Mouse (Mus musculus) CH12.LX (cell line): ENCODE results near the gene Ncf4. TPM values are rescaled to one million over a fixed set of nuclear protein-coding genes. Genes with fewer than 3 reads are reported as not detected.
"Not testable (repeated sequence)": the region's sequence is repeated elsewhere in the genome, so short reads cannot be mapped to it uniquely, and the experiment has no call there.

Experiments used
- DNase-seq: peaks from one replicate; pipeline ENCODE4 v3.0.0-alpha.2; 2013; ENCODE audit errors: extremely low read depth
- H3K27ac ChIP-seq: 2 replicates; pipeline ENCODE4 v1.5.1; 2012; ENCODE audit warnings: low read depth, mild to moderate bottlenecking, control low read depth, moderate library complexity; ENCODE audit not compliant: insufficient read depth
- H3K27me3 ChIP-seq: replicated peaks from 2 replicates; pipeline ENCODE3; 2012; ENCODE audit warnings: inconsistent platforms
- H3K36me3 ChIP-seq, 2 experiments: replicated peaks in 1 of 2; 2 replicates each; pipeline versions ENCODE3 to v1.6.1; 2012; ENCODE audit warnings: inconsistent platforms in 1 of 2, low read length in 1 of 2, mild to moderate bottlenecking in 1 of 2, mixed read lengths in 1 of 2, moderate library complexity in 1 of 2; ENCODE audit not compliant: control insufficient read depth in 1 of 2, insufficient read depth in 1 of 2
- H3K4me1 ChIP-seq, 2 experiments: 2 replicates each; pipeline ENCODE4 v1.6.1; 2012; ENCODE audit warnings: inconsistent platforms in 1 of 2, moderate library complexity in 1 of 2; ENCODE audit not compliant: insufficient read depth in 2 of 2, control insufficient read depth in 1 of 2
- H3K4me2 ChIP-seq: 2 replicates; pipeline ENCODE4 v1.6.1; 2012; ENCODE audit warnings: low read depth, mild to moderate bottlenecking, control low read depth; ENCODE audit not compliant: poor library complexity, insufficient read depth, severe bottlenecking
- H3K4me3 ChIP-seq, 3 experiments: fragments of 150-350 bp in 1 of 3; sonication (generic) in 1 of 3; replicated peaks in 1 of 3; 2 replicates each; pipeline versions ENCODE3 to v1.5.1; 2011 to 2012; ENCODE audit warnings: low read depth in 2 of 3, low read length in 2 of 3, mild to moderate bottlenecking in 2 of 3, moderate library complexity in 2 of 3, control low read depth in 1 of 3, improper control_type of control experiment in 1 of 3, inconsistent platforms in 1 of 3, mixed read lengths in 1 of 3; ENCODE audit not compliant: poor library complexity in 1 of 3
- H3K79me2 ChIP-seq: replicated peaks from 2 replicates; pipeline ENCODE4 v1.6.1; 2012; ENCODE audit warnings: mild to moderate bottlenecking, moderate library complexity; ENCODE audit not compliant: control insufficient read depth, poor library complexity, insufficient read depth, severe bottlenecking; ENCODE audit errors: extremely low read depth
- H3K9ac ChIP-seq: 2 replicates; pipeline ENCODE4 v1.6.1; 2012; ENCODE audit warnings: low read depth, mild to moderate bottlenecking, control low read depth, moderate library complexity; ENCODE audit not compliant: insufficient read depth
- H3K9me3 ChIP-seq: replicated peaks from 2 replicates; pipeline ENCODE3; 2012; ENCODE audit warnings: low read length, inconsistent platforms, mixed read lengths
- CHD1 ChIP-seq: IDR thresholded peaks from 2 replicates; pipeline ENCODE4 v1.6.1; 2012; ENCODE audit warnings: low read depth, low read length, improper control_type of control experiment, inconsistent platforms
- CHD2 ChIP-seq: IDR thresholded peaks from 2 replicates; pipeline ENCODE4 v1.6.1; 2011; ENCODE audit warnings: low read length, improper control_type of control experiment
- E2F4 ChIP-seq: IDR thresholded peaks from 2 replicates; pipeline ENCODE4 v1.6.1; 2011; ENCODE audit warnings: low read depth, low read length, improper control_type of control experiment; ENCODE audit not compliant: insufficient replicate concordance
- ELF1 ChIP-seq: IDR thresholded peaks from 2 replicates; pipeline ENCODE4 v1.6.1; 2014; ENCODE audit warnings: low read depth, mild to moderate bottlenecking, inconsistent platforms, low read length, improper control_type of control experiment
- ETS1 ChIP-seq: conservative IDR thresholded peaks from 2 replicates; pipeline ENCODE4 v1.6.1; 2012; ENCODE audit warnings: low read depth, mild to moderate bottlenecking, inconsistent platforms, low read length, improper control_type of control experiment, moderate library complexity
- GABPA ChIP-seq: IDR thresholded peaks from 2 replicates; pipeline ENCODE4 v1.6.1; 2012; ENCODE audit warnings: low read depth, low read length, improper control_type of control experiment, inconsistent platforms; ENCODE audit not compliant: insufficient replicate concordance
- MEF2A ChIP-seq: IDR thresholded peaks from 2 replicates; pipeline ENCODE4 v1.6.1; 2014; ENCODE audit warnings: low read depth, mild to moderate bottlenecking, inconsistent platforms, low read length, improper control_type of control experiment, borderline replicate concordance
- MXI1 ChIP-seq: IDR thresholded peaks from 2 replicates; pipeline ENCODE4 v1.6.1; 2011; ENCODE audit warnings: mild to moderate bottlenecking, low read depth, low read length, improper control_type of control experiment
- MYC ChIP-seq: IDR thresholded peaks from 2 replicates; pipeline ENCODE4 v1.6.1; 2011; ENCODE audit warnings: low read depth, mild to moderate bottlenecking, improper control_type of control experiment, low read length
- RAD21 ChIP-seq: IDR thresholded peaks from 2 replicates; pipeline ENCODE4 v1.6.1; 2011; ENCODE audit warnings: low read depth, mild to moderate bottlenecking, low read length, improper control_type of control experiment, moderate library complexity
- SIN3A ChIP-seq: IDR thresholded peaks from 2 replicates; pipeline ENCODE4 v1.6.1; 2012; ENCODE audit warnings: low read length, improper control_type of control experiment, inconsistent platforms
- USF1 ChIP-seq: IDR thresholded peaks from 2 replicates; pipeline ENCODE4 v1.6.1; 2014; ENCODE audit warnings: low read depth, mild to moderate bottlenecking, inconsistent platforms, low read length, improper control_type of control experiment
- USF2 ChIP-seq: conservative IDR thresholded peaks from 2 replicates; pipeline ENCODE4 v1.6.1; 2011; ENCODE audit warnings: low read depth, low read length, improper control_type of control experiment
- dilution Hi-C: fragments of 300-500 bp; cut with MboI; formaldehyde crosslinking; loops from 2 replicates; pipeline ENCODE4 v1.14.3; 2020; ENCODE audit warnings: low sequenced_read_pairs; ENCODE audit not compliant: extremely low pct_unique_long_range_greater_than_20kb, extremely low pct_ligation_motif_present
- in situ Hi-C: fragments of 300-500 bp; cut with MboI; formaldehyde crosslinking; loops from 3 replicates; pipeline ENCODE4 v1.14.3; 2019; ENCODE audit warnings: low sequenced_read_pairs, low pct_ligation_motif_present, low pct_unique_long_range_greater_than_20kb, mixed read lengths
- polyA plus RNA-seq: library from polyadenylated mRNA; unstranded; fragments of >175 nt; gene quantifications from 2 replicates; pipeline ENCODE4 v1.2.1, GENCODE M21; 2012; ENCODE audit warnings: low read depth; ENCODE audit not compliant: insufficient read length
- total RNA-seq, 2 experiments: library from RNA; depleted of rRNA; stranded (reverse); fragments of 300-350 nt in 1 of 2; fragments of >200 nt in 1 of 2; gene quantifications; 2 replicates each; pipeline ENCODE4 v1.2.3; 2012 to 2014

The Ncf4 gene
- total and polyA plus RNA-seq, 3 experiments = 145 to 339 (median 177) TPM

DNA sequence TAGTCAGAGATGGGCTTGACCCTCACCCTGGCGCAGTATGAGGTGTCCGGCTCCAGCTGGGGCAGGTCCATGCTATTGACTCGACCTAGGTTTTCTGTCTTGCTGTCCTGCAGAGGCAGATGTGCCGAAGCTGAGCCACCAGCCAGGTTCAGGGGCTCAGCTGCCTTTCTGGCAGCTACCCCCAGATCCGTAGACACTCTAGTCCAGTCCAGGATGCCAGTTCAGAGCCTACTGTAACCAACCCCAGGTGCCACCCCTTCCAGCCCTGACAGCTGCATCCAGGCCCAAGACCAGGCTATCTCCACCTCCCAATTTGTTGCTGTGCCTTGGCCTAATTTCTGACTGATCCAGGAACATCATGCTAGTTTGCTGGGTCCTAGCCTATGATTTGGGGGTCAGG lies 43.3 kb downstream of the Ncf4 start:
- TF ChIP-seq CHD1 (no peak), RAD21 (no peak), ELF1 (no peak), GABPA (no peak), MYC (no peak), CHD2 (no peak), ETS1 (no peak), MEF2A (no peak), USF1 (no peak), E2F4 (no peak), MXI1 (no peak), SIN3A (no peak), USF2 (no peak)
- peaks cover 85 to 88% of the 10 kb centered on the region in 2 experiments for H3K36me3 ChIP-seq
- no peak overlapping the region for H3K27ac ChIP-seq
- H3K27me3 ChIP-seq = no peaks in the 10 kb centered on the region
- no peak overlapping the region for H3K4me3 ChIP-seq
- H3K4me1 ChIP-seq = peaks cover 3 to 39% of the 10 kb centered on the region in 2 experiments
- dilution Hi-C loops (no loop called here), in situ Hi-C loops (no loop called here)
- no peak overlapping the region for H3K4me2 ChIP-seq
- no peak for DNase-seq
- peaks cover 4% of the 10 kb centered on the region for H3K9me3 ChIP-seq
- H3K9ac ChIP-seq = no peak overlapping the region
- no peaks in the 10 kb centered on the region for H3K79me2 ChIP-seq

DNA sequence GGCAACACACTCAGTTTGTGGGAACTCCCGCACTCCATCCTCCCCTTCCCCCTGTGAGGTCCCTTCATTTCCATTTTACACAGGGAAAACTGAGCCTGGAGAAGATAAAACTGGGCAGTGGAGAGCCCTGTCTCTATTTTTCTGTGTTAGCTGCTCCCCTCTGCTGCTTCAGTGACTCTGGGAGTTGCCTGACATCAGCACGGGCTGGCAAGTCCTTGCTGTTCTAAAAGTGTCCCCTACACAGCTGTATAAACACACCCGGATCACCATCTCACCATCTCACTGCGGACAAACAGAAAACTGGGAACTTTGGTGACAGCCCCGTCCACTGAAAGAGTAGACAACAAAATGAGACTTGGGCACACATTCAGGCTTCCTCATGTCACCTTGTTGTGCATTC lies 45.2 kb downstream of the Ncf4 start:
- H3K4me3 ChIP-seq, H3K9me3 ChIP-seq, dilution Hi-C loops, H3K9ac ChIP-seq, in situ Hi-C loops, H3K27ac ChIP-seq, H3K79me2 ChIP-seq, H3K4me2 ChIP-seq, DNase-seq, H3K27me3 ChIP-seq: not testable (repeated sequence)
- Histone ChIP-seq H3K36me3 (peaks cover 87 to 94% of the 10 kb centered on the region in 2 experiments), H3K4me1 (peaks cover 0 to 45% of the 10 kb centered on the region in 2 experiments; a peak in 3 of 4 replicates)

DNA sequence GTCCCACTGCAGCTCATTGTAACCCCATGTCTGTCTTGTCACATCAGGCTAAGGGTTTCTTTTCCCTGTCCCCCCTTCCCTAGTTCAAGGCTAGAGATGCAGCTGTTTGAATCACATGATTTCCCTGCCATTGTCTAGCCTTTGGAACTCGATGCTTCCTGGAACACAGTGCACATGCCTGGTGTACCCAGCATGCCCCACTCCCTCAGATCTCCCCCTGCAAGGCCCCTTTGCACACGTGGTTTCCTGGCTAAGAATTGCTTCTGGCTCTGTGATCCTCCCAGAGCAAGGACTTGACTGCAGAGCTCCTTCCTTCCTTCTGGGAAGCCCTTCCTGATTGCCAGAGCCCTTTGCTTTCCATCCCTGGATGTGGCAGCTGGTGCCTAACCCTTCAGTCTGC lies 48.6 kb downstream of the Ncf4 start:
- H3K36me3 ChIP-seq = peaks cover 81 to 94% of the 10 kb centered on the region in 2 experiments
- H3K27me3 ChIP-seq, H3K9me3 ChIP-seq, in situ Hi-C loops, DNase-seq, H3K79me2 ChIP-seq, dilution Hi-C loops, H3K27ac ChIP-seq, H3K4me2 ChIP-seq, H3K4me3 ChIP-seq, H3K9ac ChIP-seq: not testable (repeated sequence)
- peaks cover 11 to 53% of the 10 kb centered on the region in 2 experiments for H3K4me1 ChIP-seq
